Mouse (Mus musculus) midbrain, embryonic 13.5 days (tissue): ENCODE results near the gene Ldlr. TPM values are rescaled to one million over a fixed set of nuclear protein-coding genes. Genes with fewer than 3 reads are reported as not detected.
A peak's percentile ranks its signal among the peaks of the same experiment; 100 is the strongest.
"Not testable (repeated sequence)": the region's sequence is repeated elsewhere in the genome, so short reads cannot be mapped to it uniquely, and the experiment has no call there.

Experiments used
- ATAC-seq: fragments of 200-750 bp; cut with Nextera tagmentation; 2 replicates; pipeline ENCODE4 v1.8.0; 2017; ENCODE audit warnings: mild to moderate bottlenecking, moderate TSS enrichment, moderate library complexity
- H3K27ac ChIP-seq: fragments of 300-500 bp; sonication (generic); 2 replicates; pipeline ENCODE4 v1.5.1; 2015; ENCODE audit warnings: inconsistent platforms, mild to moderate bottlenecking, moderate library complexity
- H3K27me3 ChIP-seq: fragments of 300-500 bp; sonication (generic); 2 replicates; pipeline ENCODE4 v1.6.1; 2015; ENCODE audit warnings: mild to moderate bottlenecking, inconsistent platforms
- H3K36me3 ChIP-seq: fragments of 300-500 bp; sonication (generic); 2 replicates; pipeline ENCODE4 v1.6.1; 2015; ENCODE audit warnings: mild to moderate bottlenecking, inconsistent platforms
- H3K4me1 ChIP-seq: fragments of 300-500 bp; sonication (generic); replicated peaks from 2 replicates; pipeline ENCODE4 v1.6.1; 2015; ENCODE audit warnings: inconsistent platforms
- H3K4me2 ChIP-seq: fragments of 300-500 bp; sonication (generic); replicated peaks from 2 replicates; pipeline ENCODE4 v1.6.1; 2015; ENCODE audit warnings: moderate library complexity, mild to moderate bottlenecking, inconsistent platforms
- H3K4me3 ChIP-seq: fragments of 300-500 bp; sonication (generic); replicated peaks from 2 replicates; pipeline ENCODE4 v1.5.1; 2015; ENCODE audit warnings: mild to moderate bottlenecking, inconsistent platforms
- H3K9ac ChIP-seq: fragments of 300-500 bp; sonication (generic); replicated peaks from 2 replicates; pipeline ENCODE4 v1.6.1; 2015; ENCODE audit warnings: mild to moderate bottlenecking, inconsistent platforms
- H3K9me3 ChIP-seq: fragments of 300-500 bp; sonication (generic); 2 replicates; pipeline ENCODE4 v1.6.1; 2016; ENCODE audit warnings: mild to moderate bottlenecking, inconsistent platforms
- WGBS: fragments of 180-500 bp; shearing (Covaris S2); methylation state at CpG from one replicate; pipeline ENCODE4 v1.1.7; 2015; 5-methylcytosine and 5-hydroxymethylcytosine counted together
- polyA plus RNA-seq: library from polyadenylated mRNA; unstranded; fragments of >200 nt; fragmentation: Nextera tagmentation; extraction: Ambion mirVana; gene quantifications from 2 replicates; pipeline ENCODE4 v1.2.1, GENCODE M21; 2015

Gene Ldlr
- polyA plus RNA-seq, 1 experiment from 2014 or later: 18.7 TPM

GRCm38 (mm10) chr9:21762135-21762534, 38.9 kb downstream of the Ldlr start:
- ATAC-seq: no peak

GRCm38 (mm10) chr9:21764084-21764999, 41.1 kb downstream of the Ldlr start:
- Histone ChIP-seq H3K27me3 (no peaks in the 10 kb centered on the region), H3K9me3 (no peaks in the 10 kb centered on the region), H3K9ac (no peak overlapping the region), H3K4me1 (peaks cover 9% of the 10 kb centered on the region), H3K4me2 (no peak overlapping the region), H3K36me3 (no peaks in the 10 kb centered on the region), H3K27ac (no peak overlapping the region), H3K4me3 (no peak overlapping the region)
- WGBS: 96% methylated on average over 6 of the region's 6 CpGs
- no peak for ATAC-seq

More at GRCm38 (mm10) chr9:21762135-21762534, 38.9 kb downstream of the Ldlr start:
- peaks cover 14% of the 10 kb centered on the region for H3K4me1 ChIP-seq
- H3K9ac ChIP-seq: no peak overlapping the region
- H3K9me3 ChIP-seq: no peaks in the 10 kb centered on the region
- H3K4me2 ChIP-seq: no peak overlapping the region
- H3K27ac ChIP-seq: no peak overlapping the region
- no peak overlapping the region for H3K4me3 ChIP-seq
- no peaks in the 10 kb centered on the region for H3K36me3 ChIP-seq
- no peaks in the 10 kb centered on the region for H3K27me3 ChIP-seq

- H3K27me3 ChIP-seq: no peaks in the 10 kb centered on the region
- no peak overlapping the region for H3K4me2 ChIP-seq
- 81% methylated on average over 11 of the region's 11 CpGs for WGBS
- H3K9me3 ChIP-seq: no peaks in the 10 kb centered on the region
- peaks cover 3% of the 10 kb centered on the region; the same call in 1 of the 2 replicates for H3K4me1 ChIP-seq
- no peak overlapping the region for H3K4me3 ChIP-seq
- H3K27ac ChIP-seq: no peak overlapping the region; the same call in 1 of the 2 replicates
- H3K36me3 ChIP-seq: no peaks in the 10 kb centered on the region
- H3K9ac ChIP-seq: 0 out of 2 replicates have a peak overlapping the region, but pooled peaks have one; percentile 7
- no peak for ATAC-seq
These were observed 44.6 kb downstream of the Ldlr start for GRCm38 (mm10) chr9:21767896-21768295.

GRCm38 (mm10) chr9:21768511-21769411, 45.5 kb downstream of the Ldlr start:
- Histone ChIP-seq H3K4me1 (peaks cover 3% of the 10 kb centered on the region; the same call in 1 of the 2 replicates), H3K27me3 (no peaks in the 10 kb centered on the region), H3K9ac (no peak overlapping the region), H3K9me3 (no peaks in the 10 kb centered on the region), H3K36me3 (no peaks in the 10 kb centered on the region), H3K27ac (peak overlapping the region; percentile 9; the same call in 1 of the 2 replicates), H3K4me3 (no peak overlapping the region), H3K4me2 (no peak overlapping the region)
- 0 out of 2 replicates have a peak, but pooled peaks have one; percentile 9 for ATAC-seq
- WGBS: 55% methylated on average over 13 of the region's 13 CpGs

- WGBS: 78% methylated on average over 26 of the region's 26 CpGs
- ATAC-seq: peak; percentile 56; the same call in 1 of the 2 replicates
- Histone ChIP-seq H3K27ac (no peak overlapping the region), H3K9ac (no peak overlapping the region), H3K4me1 (peaks cover 3% of the 10 kb centered on the region; the same call in 1 of the 2 replicates), H3K36me3 (no peaks in the 10 kb centered on the region), H3K4me2 (no peak overlapping the region), H3K27me3 (no peaks in the 10 kb centered on the region), H3K9me3 (no peaks in the 10 kb centered on the region), H3K4me3 (no peak overlapping the region)
These were observed 46.4 kb downstream of the Ldlr start for GRCm38 (mm10) chr9:21769558-21770183.

GRCm38 (mm10) chr9:21773396-21773795, 50.1 kb downstream of the Ldlr start:
- H3K4me2 ChIP-seq, H3K9me3 ChIP-seq, H3K4me1 ChIP-seq, ATAC-seq, H3K9ac ChIP-seq, H3K4me3 ChIP-seq, H3K27me3 ChIP-seq, H3K36me3 ChIP-seq, H3K27ac ChIP-seq: not testable (repeated sequence)
- WGBS: 88% methylated on average over 5 of the region's 5 CpGs

- no peak overlapping the region for H3K4me3 ChIP-seq
- peaks cover 12% of the 10 kb centered on the region for H3K36me3 ChIP-seq
- no peak for ATAC-seq
- H3K4me2 ChIP-seq: no peak overlapping the region
- H3K9me3 ChIP-seq: no peaks in the 10 kb centered on the region
- 93% methylated on average over 16 of the region's 16 CpGs for WGBS
- no peak overlapping the region for H3K27ac ChIP-seq
- H3K4me1 ChIP-seq: no peaks in the 10 kb centered on the region
- no peak overlapping the region for H3K9ac ChIP-seq
- H3K27me3 ChIP-seq: no peaks in the 10 kb centered on the region
These were observed 51.1 kb downstream of the Ldlr start for GRCm38 (mm10) chr9:21774353-21774752.

- no peak overlapping the region for H3K27ac ChIP-seq
- no peaks in the 10 kb centered on the region for H3K4me1 ChIP-seq
- 92% methylated on average over 3 of the region's 3 CpGs for WGBS
- H3K36me3 ChIP-seq: peaks cover 20% of the 10 kb centered on the region
- ATAC-seq: no peak
- no peak overlapping the region for H3K4me2 ChIP-seq
- H3K9ac ChIP-seq: no peak overlapping the region
- no peak overlapping the region for H3K4me3 ChIP-seq
- no peaks in the 10 kb centered on the region for H3K9me3 ChIP-seq
- no peaks in the 10 kb centered on the region for H3K27me3 ChIP-seq
These were observed 54.4 kb downstream of the Ldlr start for GRCm38 (mm10) chr9:21777726-21778125.

- Histone ChIP-seq H3K4me2 (no peak overlapping the region), H3K9ac (no peak overlapping the region), H3K4me1 (no peaks in the 10 kb centered on the region), H3K27me3 (no peaks in the 10 kb centered on the region), H3K36me3 (peaks cover 20% of the 10 kb centered on the region), H3K4me3 (no peak overlapping the region), H3K9me3 (no peaks in the 10 kb centered on the region), H3K27ac (no peak overlapping the region)
- ATAC-seq: no peak
- 87% methylated on average over 15 of the region's 15 CpGs for WGBS
These were observed 58.6 kb downstream of the Ldlr start for GRCm38 (mm10) chr9:21781657-21782468.

GRCm38 (mm10) chr9:21784517-21785307, 61.4 kb downstream of the Ldlr start:
- Histone ChIP-seq H3K36me3 (peaks cover 5% of the 10 kb centered on the region; the same call in 1 of the 2 replicates), H3K4me3 (no peak overlapping the region), H3K27me3 (no peaks in the 10 kb centered on the region), H3K27ac (no peak overlapping the region), H3K4me1 (0 out of 2 replicates have a peak, but pooled peaks cover 3% of the 10 kb centered on the region), H3K9me3 (no peaks in the 10 kb centered on the region), H3K9ac (no peak overlapping the region), H3K4me2 (no peak overlapping the region)
- no peak for ATAC-seq
- whole genome bisulfite sequencing: 91% methylated on average over 7 of the region's 7 CpGs
